Mouse (Mus musculus): ENCODE measurements around the gene Gria3. TPM values are rescaled to one million over a fixed set of nuclear protein-coding genes. Genes with fewer than 3 reads are reported as not detected.

Gene Gria3
- total RNA-seq, 1 experiment: 4.1 TPM

DNA sequence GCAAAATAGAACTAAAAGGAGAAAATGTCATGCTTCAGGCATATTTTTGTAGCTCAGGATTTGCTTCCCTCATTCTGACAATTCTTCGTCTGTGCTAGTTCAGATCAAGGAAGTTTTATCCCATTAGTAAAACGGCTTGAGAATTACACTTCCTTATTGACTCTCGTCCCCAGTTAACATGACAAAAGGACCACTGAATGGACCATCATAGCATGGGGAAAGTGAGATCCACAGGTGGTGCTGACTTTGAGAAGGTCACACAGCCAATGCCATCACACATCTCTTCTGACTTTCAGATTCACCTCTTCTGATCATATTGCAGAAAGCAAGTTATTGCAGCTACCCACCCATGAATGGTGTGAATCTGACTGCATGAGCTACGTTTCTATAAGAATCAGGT is 257.1 kb downstream of the Gria3 start:
- H3K27ac ChIP-seq (ENCODE audit: insufficient read depth, low read depth, low read length, poor library complexity, severe bottlenecking): no peak overlapping the region
- H3K4me3 ChIP-seq (ENCODE audit: insufficient read depth in 1 of 2, low read depth in 1 of 2, low read length in 2 of 2, poor library complexity in 1 of 2, severe bottlenecking in 1 of 2): no peak overlapping the region
- TF ChIP-seq CHD2 (IDR thresholded peaks at IDR 0.05; ENCODE audit: low read depth, low read length): 0 out of 2 replicates have a peak, but pooled peaks have one; percentile 27
- no peak for TF ChIP-seq HCFC1 (IDR thresholded peaks at IDR 0.05; ENCODE audit: borderline replicate concordance, insufficient read depth, low read length)
- no peak for TF ChIP-seq ZNF384 (IDR thresholded peaks at IDR 0.05; ENCODE audit: low read depth, low read length)
- peak; percentile 24 for DNase-seq (ENCODE audit: low read depth, low spot score)
- no peaks in the 10 kb centered on the region; a peak in 1 of 4 replicates for H3K4me1 ChIP-seq (ENCODE audit: control insufficient read depth in 2 of 2, insufficient read depth in 2 of 2, low read length in 2 of 2, poor library complexity in 1 of 2)
- H3K36me3 ChIP-seq (ENCODE audit: control insufficient read depth, insufficient read depth, low read length, poor library complexity, severe bottlenecking): no peaks in the 10 kb centered on the region
- no peak overlapping the region for H3K9ac ChIP-seq (ENCODE audit: insufficient read depth, low read depth, low read length, poor library complexity, severe bottlenecking)
- H3K9me3 ChIP-seq (ENCODE audit: control insufficient read depth, insufficient read depth, low read depth, low read length): no peaks in the 10 kb centered on the region
- in situ Hi-C loops (cut with MboI; ENCODE audit: low sequenced_read_pairs in 2 of 2, unreplicated experiment in 2 of 2): no loop called here

DNA sequence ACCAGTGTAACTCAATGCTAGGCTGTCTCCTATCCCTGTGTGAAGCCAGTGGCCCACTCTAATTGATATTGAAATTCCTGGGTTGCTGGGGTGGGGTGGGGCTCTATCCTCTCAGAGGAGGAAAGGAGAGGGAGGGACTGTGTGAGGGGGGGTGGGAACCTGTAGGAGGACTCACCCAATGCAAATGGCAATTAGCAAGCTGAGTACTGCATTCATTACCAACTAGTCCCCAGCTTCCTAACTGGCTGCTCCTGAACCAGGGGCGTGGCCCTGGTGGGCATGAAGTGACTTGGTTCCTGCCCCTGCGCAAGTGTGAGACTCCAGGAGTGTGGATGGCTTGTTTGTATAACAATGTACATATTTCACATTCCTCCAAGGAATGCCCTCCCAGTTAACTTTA is 288.2 kb downstream of the Gria3 start:
- TF ChIP-seq MAFK (IDR thresholded peaks at IDR 0.05; ENCODE audit: insufficient read depth, low read depth, low read length): no peak
- no peak for TF ChIP-seq HCFC1 (IDR thresholded peaks at IDR 0.05; ENCODE audit: borderline replicate concordance, insufficient read depth, low read length)
- TF ChIP-seq ZC3H11A (IDR thresholded peaks at IDR 0.05; ENCODE audit: borderline replicate concordance, low read depth, low read length): no peak
- no peak for TF ChIP-seq ZNF384 (IDR thresholded peaks at IDR 0.05; ENCODE audit: low read depth, low read length)
- no peak for TF ChIP-seq CHD2 (IDR thresholded peaks at IDR 0.05; ENCODE audit: low read depth, low read length)
- Histone ChIP-seq H3K9me3 (ENCODE audit: control insufficient read depth, insufficient read depth, low read depth, low read length) (no peaks in the 10 kb centered on the region), H3K9ac (ENCODE audit: insufficient read depth, low read depth, low read length, poor library complexity, severe bottlenecking) (no peak overlapping the region), H3K4me3 (ENCODE audit: insufficient read depth in 1 of 2, low read depth in 1 of 2, low read length in 2 of 2, poor library complexity in 1 of 2, severe bottlenecking in 1 of 2) (no peak overlapping the region), H3K36me3 (ENCODE audit: control insufficient read depth, insufficient read depth, low read length, poor library complexity, severe bottlenecking) (no peaks in the 10 kb centered on the region), H3K4me1 (ENCODE audit: control insufficient read depth in 2 of 2, insufficient read depth in 2 of 2, low read length in 2 of 2, poor library complexity in 1 of 2) (no peaks in the 10 kb centered on the region), H3K27ac (ENCODE audit: insufficient read depth, low read depth, low read length, poor library complexity, severe bottlenecking) (no peak overlapping the region)
- peak; percentile 56 for DNase-seq (ENCODE audit: low read depth, low spot score)
- in situ Hi-C loops (cut with MboI; ENCODE audit: low sequenced_read_pairs in 2 of 2, unreplicated experiment in 2 of 2): no loop called here

DNA sequence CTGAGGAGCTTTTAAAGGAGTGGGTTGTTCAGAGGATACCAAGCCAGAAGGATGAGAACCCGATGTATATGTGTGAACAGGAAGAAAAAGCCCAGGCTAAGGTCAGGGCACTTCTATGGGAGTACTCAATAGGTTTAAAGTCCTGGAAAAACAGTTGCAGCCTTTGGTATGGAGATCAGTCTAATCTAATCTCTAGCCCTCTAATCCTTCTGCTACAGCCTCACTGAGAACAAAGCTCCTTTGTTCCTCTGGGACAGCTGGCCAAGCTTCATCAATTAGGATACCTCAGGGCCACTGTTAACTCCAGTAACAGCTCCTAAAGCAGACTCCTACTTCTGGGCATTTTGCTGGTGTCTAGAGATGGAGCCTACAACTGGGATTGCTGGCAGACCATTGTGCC is 291.4 kb downstream of the Gria3 start:
- Histone ChIP-seq H3K36me3 (ENCODE audit: control insufficient read depth, insufficient read depth, low read length, poor library complexity, severe bottlenecking) (no peaks in the 10 kb centered on the region), H3K9me3 (ENCODE audit: control insufficient read depth, insufficient read depth, low read depth, low read length) (no peaks in the 10 kb centered on the region), H3K9ac (ENCODE audit: insufficient read depth, low read depth, low read length, poor library complexity, severe bottlenecking) (no peak overlapping the region), H3K27ac (ENCODE audit: insufficient read depth, low read depth, low read length, poor library complexity, severe bottlenecking) (no peak overlapping the region), H3K4me1 (ENCODE audit: control insufficient read depth in 2 of 2, insufficient read depth in 2 of 2, low read length in 2 of 2, poor library complexity in 1 of 2) (no peaks in the 10 kb centered on the region), H3K4me3 (ENCODE audit: insufficient read depth in 1 of 2, low read depth in 1 of 2, low read length in 2 of 2, poor library complexity in 1 of 2, severe bottlenecking in 1 of 2) (no peak overlapping the region)
- no peak for DNase-seq (ENCODE audit: low read depth, low spot score)
- in situ Hi-C loops (cut with MboI; ENCODE audit: low sequenced_read_pairs in 2 of 2, unreplicated experiment in 2 of 2): no loop called here
- TF ChIP-seq ZNF384 (IDR thresholded peaks at IDR 0.05; ENCODE audit: low read depth, low read length) (no peak), MAFK (IDR thresholded peaks at IDR 0.05; ENCODE audit: insufficient read depth, low read depth, low read length) (no peak), ZC3H11A (IDR thresholded peaks at IDR 0.05; ENCODE audit: borderline replicate concordance, low read depth, low read length) (no peak), CHD2 (IDR thresholded peaks at IDR 0.05; ENCODE audit: low read depth, low read length) (no peak), HCFC1 (IDR thresholded peaks at IDR 0.05; ENCODE audit: borderline replicate concordance, insufficient read depth, low read length) (no peak)

Data from ES-E14 (cell line).